Mouse (Mus musculus) embryo, embryonic 10 days (tissue): ENCODE measurements around the gene Mylk.

ENCODE experiments used
- DNase-seq: peaks from one replicate; pipeline ENCODE4 v3.0.0-alpha.2; 2015; ENCODE audit warnings: low spot score

Mylk gene

DNA sequence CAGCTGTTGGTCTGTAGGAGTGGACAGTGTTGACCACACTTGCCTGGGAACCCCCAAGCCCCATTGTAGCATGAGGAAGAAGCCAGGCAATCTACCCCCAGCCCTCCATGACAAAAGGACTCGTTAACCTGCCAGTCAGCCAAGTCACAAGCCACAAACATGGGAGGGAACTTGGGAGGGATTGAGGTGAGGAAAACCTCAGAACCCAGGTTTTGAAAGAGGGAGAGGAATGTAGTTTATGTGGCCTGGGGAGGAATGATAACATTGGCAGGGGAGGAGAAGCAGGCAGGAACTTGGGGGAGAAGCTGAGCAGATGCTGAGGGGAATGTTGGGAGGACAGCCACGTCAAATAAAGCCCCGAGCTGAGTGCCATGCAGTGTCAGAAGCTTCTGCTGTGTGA is 196.9 kb downstream of the Mylk start:
- no peak for DNase-seq

DNA sequence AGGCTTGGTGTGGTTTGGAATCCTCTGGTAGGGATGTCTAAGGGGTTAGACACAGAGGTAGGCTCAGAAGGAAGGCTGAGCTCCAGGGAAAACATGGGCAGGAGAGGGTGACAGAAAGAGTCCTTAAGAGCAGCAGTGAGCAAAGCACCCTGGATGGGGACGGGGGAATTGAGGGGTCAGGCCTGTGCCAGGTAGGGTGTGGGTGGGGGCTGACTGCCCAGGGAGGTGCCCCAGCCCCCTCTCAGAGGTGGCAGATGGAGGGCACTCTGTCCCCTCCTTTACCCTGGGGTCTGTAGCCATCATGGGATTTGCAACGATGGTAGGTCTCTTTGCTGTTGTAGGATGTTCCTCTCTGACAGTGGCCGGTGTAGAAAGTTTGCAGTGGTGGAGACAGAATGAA is 201.3 kb downstream of the Mylk start:
- DNase-seq: no peak

DNA sequence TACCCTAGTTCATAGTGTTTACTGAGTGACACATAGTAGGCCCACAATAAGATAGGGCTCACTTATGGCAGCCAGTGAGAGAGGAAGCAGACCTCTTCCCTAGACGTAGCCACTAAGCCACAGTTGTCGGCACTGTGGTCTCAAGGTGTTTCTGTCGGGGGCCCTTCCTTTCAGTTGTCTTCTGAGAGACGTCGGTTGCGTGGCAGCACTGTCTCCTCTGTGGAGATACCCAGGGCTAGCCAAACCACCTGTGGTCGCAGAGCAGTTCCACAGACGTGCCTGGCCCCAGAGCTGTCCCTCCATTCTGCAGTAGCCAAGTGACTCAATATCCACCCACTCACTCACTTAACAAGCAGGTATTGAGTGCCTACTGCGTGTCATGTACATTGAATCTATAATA is 205.9 kb downstream of the Mylk start:
- DNase-seq: no peak

DNA sequence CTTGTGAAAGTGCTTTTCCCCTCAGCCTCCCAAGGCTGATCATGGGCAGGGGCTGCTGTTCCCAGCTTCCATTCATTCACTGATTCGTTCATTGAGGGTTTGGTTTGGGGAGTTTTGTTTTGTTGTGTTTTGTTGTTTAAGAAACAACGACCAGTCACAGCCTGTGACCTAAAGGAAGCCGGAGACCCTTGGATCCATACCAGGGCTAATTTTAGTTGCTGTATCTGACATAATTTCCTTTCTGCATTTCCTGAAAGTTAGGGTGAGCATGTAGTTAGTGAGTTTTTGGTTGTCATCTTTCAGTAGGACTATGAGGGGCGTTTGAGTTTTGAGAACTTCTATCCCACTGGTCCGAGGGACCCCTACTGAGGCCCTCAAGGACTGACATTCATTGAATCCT is 207.2 kb downstream of the Mylk start:
- DNase-seq: no peak

DNA sequence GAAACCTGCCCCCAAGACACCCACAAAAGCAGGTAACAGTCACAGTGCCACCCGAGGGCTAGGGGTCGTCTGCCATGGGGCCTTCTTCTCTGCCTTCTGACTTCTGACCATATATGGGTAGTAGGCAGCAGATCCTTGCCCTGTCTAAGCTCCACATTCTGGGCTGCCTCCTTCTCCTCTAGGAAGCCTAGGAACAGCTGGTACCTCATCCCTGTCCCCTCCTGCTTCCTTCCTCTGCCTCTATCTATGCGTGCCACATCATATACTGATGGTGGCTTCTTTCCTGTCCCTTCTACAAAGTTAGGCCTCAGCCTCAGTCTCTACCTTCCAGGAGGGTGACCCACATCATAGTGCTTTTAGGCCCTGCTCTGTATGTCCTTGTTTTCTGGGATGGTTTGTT is 207.8 kb downstream of the Mylk start:
- no peak for DNase-seq

DNA sequence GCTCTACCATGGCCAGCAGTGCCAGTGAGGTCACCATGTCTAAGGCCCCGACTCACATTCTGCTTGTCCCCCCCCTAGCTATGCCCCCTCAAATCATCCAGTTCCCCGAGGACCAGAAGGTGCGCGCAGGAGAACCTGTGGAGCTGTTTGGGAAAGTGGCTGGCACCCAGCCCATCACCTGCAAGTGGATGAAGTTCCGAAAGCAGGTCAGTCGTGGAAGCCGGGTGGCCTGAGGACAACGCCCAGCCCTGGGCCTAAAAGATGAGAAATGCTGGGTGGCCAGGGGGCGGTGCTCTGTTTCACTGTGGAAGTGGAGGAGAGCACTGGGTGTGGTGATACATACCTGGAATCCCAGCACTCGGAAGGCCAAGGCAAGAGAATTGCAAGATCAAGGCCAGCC is 208.5 kb downstream of the Mylk start:
- DNase-seq: no peak

DNA sequence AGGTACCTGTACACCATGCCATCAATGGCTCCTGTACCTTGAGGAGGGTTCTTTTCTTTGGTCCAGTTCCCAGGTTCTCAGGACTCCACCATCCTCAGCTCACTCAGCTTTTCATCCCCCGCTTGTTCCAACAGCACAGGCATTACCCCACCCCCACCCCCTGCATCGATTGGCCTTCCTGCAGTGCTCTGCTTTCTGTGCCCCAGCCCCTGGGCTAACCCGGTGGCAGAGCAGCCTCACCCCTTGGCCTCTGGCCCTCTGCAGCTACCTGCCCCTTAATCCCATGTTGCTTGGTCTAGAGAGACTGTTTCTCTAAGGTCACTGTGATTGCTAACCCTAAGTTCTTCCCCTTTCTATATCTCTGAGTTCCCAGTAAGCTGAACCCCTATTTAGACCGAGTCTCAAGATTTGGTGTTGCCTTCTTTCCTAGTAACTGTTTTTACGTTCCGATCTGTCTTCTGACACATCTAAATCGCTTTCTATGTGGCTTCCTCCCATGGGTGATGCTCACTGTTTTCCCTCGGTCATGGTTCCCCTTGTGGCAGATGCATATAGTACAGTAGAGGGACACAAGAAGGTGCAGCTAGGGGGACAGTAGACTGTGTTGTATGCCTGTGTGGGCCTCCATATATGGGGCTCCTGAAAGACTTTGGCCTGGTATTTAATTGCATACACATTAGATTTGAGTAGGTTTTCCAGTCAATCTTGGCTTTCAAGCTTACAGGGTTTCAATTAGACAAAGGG is 212.6 kb downstream of the Mylk start:
- DNase-seq: no peak

DNA sequence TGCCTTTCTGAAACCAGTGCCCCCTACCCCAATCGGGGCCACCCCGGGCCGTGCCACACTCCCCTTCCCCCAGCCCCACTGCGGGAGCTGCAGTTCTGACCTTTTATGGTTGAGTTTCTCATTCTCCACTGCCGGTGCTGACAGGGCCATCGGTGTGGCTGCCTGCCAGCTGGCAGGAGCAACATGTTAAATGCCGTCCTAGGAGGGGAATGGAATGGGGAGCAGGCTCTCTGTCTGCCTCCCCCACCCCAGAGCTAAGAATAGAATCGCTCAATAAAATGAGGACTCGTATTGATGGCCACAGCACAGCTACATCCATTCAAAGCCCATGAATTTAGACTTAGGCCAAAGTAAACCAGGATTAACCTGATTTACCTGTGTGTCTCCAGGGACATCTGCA is 213.7 kb downstream of the Mylk start:
- no peak for DNase-seq

DNA sequence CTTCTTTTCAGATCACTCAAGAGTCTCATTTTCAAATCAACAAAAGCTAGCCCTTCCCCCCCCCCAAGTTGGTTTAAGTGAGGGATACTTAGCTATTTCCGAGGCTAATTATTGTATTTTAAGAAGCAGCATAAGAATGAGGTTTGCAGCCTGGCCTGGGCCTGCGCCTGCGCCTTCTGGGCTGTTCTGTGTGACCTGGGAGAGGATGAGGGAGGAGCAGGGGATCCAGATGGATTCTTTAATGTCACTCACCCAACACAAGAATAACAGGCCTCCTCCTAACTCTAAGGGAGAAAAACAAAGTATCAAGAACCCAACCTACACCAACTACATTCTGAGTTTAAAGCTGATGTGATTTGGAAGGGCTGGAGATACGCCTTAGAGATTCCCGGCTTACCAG is 214.3 kb downstream of the Mylk start:
- DNase-seq: no peak

DNA sequence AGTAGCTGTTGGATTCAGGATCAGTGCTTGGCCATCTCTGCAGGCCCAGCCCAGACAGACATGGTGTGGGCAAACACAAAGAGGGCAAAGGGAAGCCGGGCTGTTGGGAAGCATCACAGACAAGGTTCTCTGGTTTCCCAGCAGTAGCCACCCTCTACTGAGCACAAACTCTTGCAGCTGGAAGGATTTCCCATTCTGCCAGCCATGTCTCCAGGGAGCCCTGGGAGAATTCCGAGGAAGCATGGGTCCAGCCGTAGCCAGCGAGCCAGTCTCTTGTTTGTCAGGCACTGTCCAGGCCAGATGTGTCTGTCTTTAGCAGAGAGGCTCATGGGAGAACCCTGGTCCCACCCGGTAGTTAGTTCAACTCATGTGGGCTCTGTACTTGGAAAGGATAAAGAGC is 215.2 kb downstream of the Mylk start:
- no peak for DNase-seq

DNA sequence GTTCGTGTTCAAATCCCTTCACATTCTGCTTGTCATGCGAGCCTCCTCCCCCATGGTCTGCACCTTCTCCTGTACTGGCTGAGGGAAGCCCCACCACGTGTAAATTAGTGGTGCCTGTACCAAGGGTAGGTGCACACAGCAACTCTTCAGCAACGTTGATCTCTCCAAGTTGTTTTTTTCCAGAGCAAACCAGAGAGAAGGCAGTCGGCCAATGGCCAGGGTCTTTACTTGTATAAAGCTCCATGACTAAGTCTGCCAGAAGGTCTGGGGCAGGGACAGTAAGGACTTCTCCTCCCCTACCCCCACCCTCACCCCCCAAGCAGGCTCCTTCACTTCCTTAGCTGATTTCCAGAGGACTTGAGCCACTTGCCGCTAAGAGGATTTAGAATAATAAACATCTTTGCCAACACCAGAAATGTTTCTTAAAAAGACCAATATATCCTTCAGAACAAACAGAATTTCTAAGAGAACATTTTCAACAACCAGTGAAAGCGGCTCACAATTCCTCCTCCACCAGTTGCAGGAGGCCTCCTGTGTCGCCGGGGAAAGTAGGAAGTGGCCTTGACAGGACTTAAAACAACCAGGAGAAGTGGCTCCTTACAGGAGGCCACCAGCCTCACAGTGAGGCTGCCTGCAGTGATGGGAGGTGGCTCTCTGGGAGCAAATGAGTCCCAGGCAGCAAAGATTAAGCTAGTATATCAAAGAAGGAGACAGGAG is 216.0 kb downstream of the Mylk start:
- no peak for DNase-seq

DNA sequence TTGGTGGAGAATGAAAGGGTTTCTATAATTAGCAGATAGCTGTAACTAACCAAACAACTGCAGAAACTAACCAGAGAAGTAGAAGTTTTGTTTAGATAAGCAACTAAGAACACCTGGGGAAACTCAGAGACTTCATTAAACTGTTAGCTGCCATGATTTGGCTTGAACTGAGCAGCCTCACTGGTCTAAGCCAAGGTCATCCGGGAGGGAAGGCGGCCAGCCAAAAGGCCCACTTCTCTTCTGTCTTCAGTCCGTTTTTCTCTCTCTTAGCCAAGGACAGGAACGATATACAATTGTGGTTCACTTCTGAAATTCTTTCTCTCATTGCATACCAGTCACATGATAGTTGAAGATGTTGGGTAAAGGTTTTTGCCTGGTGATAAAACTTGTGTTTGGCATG is 217.3 kb downstream of the Mylk start:
- no peak for DNase-seq

DNA sequence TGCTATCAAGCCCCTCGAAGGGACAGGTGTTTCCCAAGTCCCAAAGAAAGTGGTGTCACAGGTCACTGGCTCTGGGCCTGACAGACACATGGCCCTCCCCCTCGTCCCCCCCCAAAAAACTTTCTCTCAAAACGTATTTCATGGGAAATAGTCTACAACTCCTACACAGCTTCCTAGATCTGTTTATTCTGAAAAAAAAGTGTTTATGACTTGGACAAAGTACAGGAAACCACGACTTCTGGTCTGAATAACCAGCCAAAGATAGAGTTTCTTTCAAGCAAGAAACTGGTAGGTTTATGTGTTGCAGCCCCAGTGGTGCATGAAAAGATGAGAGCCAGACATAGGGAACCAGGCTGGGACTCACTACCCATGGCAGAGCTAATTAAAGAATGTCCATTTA is 218.0 kb downstream of the Mylk start:
- DNase-seq: no peak

DNA sequence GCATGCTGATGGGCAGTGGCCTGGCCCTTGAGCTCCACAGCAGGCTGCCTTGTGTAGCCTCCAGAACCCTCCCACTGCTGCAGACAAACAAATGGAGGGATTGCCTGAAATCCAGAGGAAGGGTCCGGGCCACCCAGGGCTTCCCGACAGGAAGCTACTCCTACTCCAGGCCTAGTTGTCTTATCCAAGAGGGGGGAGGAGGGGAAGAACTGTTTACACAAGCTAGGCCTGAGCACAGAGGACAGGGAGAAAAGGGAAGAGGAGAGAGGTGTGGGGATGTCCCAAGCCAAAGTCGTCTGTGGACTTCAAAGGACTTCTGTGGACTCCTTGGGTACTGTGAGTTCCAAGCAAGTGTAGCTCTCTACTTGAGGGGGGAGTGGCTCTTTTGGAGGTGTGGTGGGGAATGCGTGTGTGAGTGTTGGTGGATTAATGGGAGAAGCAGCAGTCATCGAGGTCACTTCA is 221.6 kb downstream of the Mylk start:
- no peak for DNase-seq

DNA sequence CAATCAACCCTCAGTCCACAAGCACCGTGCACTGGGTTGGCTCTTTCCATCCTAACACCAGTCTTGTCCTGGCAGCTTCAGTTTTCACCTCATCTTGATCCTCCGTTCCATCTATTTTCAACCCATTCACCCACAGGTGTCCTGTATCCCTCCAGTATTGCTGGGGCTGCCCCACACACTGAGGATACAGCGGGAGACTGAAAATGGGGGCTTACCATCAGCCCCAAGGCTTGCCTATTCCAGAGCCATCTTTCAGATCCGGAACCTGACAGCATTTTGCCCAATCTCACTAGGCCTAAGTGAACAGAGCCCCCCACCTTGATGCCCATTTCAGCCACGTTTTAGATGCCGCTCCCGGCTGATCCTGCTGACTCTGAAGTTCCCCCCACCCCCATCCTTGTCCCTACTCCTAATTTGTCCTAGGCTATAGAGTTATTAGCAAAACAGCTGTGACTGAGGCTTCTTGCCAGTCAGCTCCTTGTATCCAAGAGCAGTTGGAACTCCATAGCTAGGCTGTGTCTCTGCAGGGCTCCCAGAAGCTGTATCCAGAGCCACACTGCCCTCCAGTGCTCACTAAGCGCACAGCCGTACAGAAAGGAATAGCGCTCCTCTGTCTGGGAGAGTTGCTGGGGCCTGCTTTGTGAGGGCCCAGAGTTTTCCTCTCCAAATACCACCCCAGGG is 222.2 kb downstream of the Mylk start:
- DNase-seq: peak; percentile 90

DNA sequence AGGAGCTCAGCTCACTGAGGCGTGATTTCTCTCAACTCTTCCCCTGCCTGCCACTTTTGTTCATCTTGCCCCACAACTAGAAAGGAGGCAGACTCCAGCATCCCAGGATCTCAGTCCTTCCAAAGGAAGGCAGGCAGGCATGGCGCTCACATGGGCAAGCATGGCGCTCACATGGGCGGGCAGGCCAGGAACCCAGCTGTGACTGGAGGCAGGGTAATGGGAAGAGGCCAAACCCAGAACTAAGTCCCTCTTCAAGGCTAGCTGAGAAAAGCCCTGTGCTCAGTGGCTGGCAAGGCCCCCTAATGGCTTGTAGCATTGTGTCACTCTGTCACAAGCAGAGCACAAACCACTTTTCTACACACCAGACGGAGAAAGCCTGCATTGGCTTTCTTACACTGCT is 223.2 kb downstream of the Mylk start:
- DNase-seq: no peak

DNA sequence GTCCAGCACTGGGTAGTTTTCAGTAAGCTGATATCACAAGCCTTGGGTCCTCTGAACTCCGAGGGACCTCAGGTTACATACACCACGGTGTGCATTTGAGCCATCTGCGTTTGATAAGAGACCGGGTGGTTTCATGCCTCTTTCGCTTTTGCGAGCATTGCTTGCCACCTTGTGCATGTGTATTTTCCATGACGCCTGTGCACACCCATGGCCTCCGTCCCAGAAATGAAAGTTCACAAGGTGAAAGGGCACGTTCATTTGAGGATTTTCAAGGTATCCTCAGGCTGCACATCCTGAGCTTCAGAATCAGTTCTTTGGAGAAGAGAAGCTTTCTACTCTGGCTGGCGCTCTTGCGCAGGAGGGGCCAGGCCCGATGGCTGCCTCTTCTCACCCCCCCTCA is 227.5 kb downstream of the Mylk start:
- DNase-seq: no peak

DNA sequence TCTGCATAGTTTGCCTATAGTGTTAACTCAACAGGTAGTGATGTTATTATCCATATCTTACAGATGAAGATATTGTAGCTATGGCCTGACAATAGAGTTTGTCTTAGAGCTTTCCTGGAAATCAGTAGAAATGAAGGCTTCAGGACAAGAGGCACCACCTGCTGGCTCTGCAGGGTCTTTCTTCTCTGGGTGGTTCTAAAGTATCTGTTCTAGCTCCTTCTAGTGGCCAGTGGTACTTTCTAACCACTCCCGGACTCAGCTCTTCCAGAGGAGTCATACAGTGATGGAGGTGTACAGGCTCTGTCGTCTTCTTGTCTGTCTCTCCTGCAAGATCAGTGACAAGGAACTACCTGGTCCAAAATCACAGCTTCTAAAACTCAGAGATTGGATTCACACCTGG is 230.5 kb downstream of the Mylk start:
- DNase-seq: no peak

DNA sequence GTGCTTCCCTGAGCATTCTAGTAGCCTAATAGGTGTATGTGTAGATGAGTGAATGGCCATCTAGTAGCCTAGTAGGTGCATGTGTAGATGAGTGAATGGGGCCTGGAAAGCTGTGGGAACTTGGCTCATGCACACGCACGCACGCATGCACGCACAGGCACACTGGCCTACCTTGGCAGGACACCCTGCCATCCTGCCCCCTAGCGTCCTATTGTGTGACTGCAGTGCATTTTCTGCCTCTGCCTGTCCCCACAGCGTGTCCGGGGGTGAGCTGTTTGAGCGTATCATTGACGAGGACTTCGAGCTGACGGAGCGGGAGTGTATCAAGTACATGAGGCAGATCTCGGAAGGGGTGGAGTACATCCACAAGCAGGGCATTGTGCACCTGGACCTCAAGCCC is 231.6 kb downstream of the Mylk start:
- DNase-seq: peak; percentile 31

DNA sequence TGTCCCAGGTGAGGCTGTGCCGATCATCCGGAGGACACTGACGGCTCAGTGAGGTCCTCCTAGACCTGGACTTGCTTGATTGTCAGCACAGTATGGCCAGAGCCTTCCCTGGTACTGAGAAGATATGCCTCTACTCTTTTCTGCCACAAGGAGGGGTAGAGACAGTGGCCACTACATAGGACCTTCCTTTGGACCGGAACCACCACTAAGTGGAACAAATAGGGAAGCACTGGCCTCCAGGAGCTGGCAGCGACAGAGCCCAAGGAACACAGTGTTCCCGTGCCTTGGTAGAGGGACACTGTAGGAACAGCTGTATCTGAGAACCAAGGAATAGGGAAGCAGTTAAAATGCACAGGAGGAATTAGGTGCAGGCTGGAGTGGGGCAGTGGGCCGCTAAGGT is 233.0 kb downstream of the Mylk start:
- DNase-seq: no peak

DNA sequence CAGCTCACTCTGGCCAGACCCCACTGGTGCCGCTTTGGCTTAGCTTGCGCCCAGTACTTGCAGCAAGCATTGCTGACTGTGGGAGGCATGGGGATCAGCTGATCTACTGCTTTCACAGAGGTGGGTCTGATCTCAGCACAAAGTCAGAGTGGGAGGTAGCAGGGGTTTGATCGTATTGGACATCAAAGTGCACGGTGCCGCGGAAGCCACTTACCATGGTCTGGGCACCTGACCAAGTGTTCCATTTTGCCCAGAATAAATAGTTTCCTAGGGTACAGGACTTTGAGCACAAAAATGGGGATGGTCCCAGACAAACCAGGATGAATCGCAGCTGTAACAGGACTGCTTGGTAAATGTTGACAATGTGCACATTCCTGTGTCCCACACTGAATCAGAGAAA is 236.0 kb downstream of the Mylk start:
- no peak for DNase-seq

DNA sequence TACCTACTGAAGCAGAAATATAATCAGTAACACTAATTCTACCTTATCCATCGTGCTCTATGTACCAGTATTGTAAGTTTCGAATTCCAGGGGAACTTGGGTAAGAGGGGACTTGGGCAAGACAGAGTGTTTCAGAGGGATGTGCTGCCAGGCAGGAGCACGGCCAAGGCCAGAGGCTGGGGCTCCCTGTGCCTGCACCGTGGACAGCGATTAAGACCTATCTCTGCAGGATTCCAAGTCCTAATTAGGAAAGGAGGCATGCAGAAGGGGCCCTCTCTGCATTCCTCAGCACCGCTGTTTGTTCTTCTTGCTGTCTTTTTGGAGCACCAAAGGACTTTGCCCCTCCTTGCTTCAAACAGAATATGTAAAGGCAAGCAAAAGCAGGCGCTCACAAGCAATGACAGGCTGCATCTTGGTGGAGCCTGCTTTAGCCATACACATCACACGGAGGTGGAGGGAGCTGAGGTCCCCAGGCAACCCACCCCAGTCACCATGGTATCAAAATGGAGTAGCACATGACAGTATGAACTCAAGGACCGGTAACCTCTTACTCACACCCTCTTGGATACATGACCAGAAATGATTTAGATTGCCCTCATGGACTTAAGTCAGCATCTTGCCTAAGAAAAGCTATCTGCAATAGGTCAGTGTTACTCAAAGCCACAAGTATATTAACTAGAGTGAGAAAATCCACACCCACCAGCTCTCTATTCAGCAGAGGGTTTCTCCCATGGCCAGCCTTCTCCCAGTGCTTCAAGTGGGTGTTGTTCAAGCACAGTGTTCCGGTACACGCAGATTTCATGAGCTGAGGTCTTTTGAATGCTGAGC is 239.4 kb downstream of the Mylk start:
- no peak for DNase-seq

DNA sequence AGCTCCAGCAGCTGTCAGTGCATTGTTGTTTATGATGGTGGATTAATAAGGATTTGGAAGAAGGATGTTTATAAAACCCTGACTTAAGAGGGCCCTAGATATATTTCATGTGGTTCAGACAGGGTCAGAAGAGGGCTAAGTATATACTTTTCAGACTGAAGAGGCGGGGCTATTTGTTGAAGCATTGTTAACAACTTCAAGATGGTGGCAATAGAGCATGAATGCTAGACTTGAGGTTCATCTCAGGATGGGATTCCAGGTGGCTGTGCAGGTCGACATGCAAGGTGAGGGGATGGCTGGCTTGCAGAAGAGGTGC is 240.0 kb downstream of the Mylk start:
- DNase-seq: no peak
